Mouse (Mus musculus) small intestine, adult 2 months (tissue): ENCODE measurements around the gene Zfp575.

Experiments
- CTCF ChIP-seq: fragments of 200-500 bp; IDR thresholded peaks from 2 replicates; pipeline ENCODE4 v1.5.1; 2012; ENCODE audit warnings: low read depth, mild to moderate bottlenecking, control low read depth, inconsistent platforms, low read length, moderate library complexity, mixed read lengths; ENCODE audit not compliant: insufficient replicate concordance, insufficient read length; ENCODE audit errors: extremely low read depth
- POLR2A ChIP-seq: fragments of 200-500 bp; IDR thresholded peaks from 2 replicates; pipeline ENCODE4 v1.6.1; 2012; ENCODE audit warnings: low read depth, mild to moderate bottlenecking, control low read depth, inconsistent platforms, low read length, moderate library complexity

DNA sequence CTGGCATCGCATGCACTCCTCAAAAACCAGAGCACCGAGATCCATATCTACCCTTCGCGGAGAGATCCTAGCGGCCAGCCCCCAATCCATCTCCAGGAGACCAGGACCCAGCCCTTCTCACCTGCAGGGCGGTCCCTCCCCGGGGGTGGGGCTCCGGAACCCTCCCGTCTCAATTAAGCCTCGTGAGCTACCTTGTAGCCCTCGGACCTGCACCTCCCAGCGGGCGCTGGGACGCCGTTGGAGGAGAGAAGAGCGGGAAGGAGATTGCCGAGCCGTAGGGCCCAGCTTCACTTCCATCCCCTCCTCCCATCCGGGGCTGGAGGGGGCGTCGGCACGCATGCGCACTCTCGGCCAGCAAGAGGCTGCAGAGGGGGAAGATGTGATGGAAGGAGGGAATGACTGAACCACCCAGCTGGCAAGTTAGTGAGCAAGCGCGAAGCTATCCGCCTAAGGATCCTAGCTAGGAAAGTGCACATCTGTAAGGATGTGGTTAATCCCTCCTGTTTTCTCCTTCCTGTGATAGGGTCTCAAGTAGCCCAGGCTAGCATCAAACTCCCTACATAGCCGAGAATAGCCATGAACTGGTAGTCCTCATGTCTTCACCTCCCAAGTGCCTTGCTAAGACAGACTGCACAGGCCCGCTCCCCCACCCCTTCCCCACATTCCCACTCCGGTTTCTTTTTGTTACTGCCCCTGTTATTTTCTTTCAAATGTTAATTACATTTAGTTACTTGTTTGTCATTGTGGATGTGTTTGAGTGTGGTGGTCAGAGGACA is at the start of gene Zfp575, which contains the start of gene Ethe1:
- no peak for TF ChIP-seq CTCF
- no peak for TF ChIP-seq POLR2A
